Mouse (Mus musculus) CD4-positive, CD25-positive, alpha-beta regulatory T cell, adult 4 months (primary cell): ENCODE results near the gene Slc8b1. TPM values are rescaled to one million over a fixed set of nuclear protein-coding genes. Genes with fewer than 3 reads are reported as not detected.
A peak's percentile ranks its signal among the peaks of the same experiment; 100 is the strongest.

ENCODE experiments used
- ATAC-seq: one replicate; pipeline ENCODE4 v1.8.0; 2017
- polyA plus RNA-seq, 2 experiments: library from polyadenylated mRNA; unstranded; fragments of 100-300 nt; shearing (Covaris generic); gene quantifications; one replicate each; pipeline ENCODE4 v1.2.1; 2017

Slc8b1 gene
- polyA plus RNA-seq, 2 experiments from 2014 or later, result 6.4 to 11.7 TPM

GRCm38 (mm10) chr5:120568964-120569363 is 58.0 kb downstream of the Slc8b1 start:
- no peak for ATAC-seq

DNA sequence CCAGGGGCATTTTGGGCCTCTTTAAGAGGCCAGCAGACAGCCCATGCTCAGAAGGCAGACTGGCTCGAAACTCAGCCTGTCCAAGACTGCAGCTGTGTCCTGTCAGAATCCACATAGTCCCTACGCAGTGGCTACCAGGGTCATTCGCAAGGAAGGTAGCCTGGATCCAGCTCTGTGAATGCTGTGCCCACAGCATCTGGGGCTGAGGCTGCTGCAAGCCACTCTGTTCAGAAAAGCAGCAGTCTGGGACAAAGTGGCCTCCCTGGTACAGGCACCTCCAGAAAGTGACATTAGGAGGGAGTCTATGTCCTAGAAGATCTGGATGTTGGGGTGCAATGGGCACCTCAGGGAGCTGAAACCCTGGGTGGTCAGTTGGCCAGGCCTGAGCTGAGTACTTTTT is 58.8 kb downstream of the Slc8b1 start:
- ATAC-seq, result no peak

GRCm38 (mm10) chr5:120570289-120570897 is 59.4 kb downstream of the Slc8b1 start:
- no peak for ATAC-seq

DNA sequence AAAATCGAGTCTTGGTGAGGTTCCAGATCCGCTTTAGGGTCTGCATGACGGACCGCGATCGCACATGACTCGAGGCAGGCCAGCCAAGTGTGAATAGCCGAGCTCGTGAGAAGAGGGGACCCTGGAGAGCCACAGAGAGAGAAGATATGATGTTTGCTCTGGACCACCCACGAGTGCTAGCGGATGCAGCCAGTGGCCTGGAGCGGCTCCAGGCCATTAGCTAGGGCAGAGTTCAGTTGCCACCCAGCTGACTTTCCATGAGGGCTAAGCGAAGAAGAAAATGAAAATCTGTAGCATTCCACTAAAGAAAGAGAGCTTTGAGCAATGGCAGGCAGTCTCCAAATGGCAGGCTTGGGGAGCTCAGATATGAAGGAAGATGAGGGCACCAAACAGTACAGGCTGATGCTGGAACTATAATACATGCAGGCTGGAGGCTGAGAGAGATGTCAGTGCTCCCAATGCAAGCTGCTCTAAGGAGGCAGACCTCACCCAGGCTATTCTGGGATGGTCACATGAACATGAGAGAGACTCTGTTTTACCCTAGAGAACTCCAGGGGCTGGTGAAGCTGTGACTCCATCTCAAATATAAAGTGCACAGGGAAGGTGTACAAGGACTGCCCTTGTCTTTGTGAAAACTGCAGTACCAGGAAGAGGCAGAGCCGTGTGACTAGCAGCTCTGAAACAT is 60.2 kb downstream of the Slc8b1 start:
- ATAC-seq, result no peak

- no peak for ATAC-seq
Observed at GRCm38 (mm10) chr5:120574469-120575063, 63.6 kb downstream of the Slc8b1 start.

GRCm38 (mm10) chr5:120576781-120577301 is 65.9 kb downstream of the Slc8b1 start:
- peak; percentile 22 for ATAC-seq

GRCm38 (mm10) chr5:120577935-120578441 is 67.0 kb downstream of the Slc8b1 start:
- ATAC-seq, result peak; percentile 40

DNA sequence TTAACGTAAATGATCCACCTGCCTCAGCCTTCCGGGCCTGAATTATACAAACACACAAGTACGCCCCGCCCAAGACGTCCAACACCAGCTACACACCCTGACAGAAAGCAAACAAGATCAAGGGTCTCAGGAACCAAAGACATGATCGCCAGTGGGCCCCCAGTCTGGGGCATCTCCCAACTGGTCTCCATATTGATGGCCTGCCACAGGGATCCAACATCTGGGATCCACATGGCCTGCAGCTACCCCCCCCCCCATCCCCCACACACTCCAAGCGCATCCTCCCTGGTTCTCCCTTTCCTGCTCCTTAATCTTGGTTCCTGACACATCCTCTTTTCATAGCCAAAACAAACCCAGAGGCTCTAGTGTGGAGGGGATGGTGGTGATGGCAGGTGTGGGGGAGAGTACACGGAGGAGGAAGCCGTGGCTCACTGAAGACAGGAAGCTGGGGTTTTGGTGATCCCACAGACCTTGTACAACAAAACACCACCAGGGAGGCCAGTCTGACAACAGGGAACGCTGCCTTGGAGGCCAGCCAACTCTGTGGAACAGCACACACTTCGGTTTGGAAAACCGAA is 67.6 kb downstream of the Slc8b1 start:
- peak; percentile 78 for ATAC-seq

DNA sequence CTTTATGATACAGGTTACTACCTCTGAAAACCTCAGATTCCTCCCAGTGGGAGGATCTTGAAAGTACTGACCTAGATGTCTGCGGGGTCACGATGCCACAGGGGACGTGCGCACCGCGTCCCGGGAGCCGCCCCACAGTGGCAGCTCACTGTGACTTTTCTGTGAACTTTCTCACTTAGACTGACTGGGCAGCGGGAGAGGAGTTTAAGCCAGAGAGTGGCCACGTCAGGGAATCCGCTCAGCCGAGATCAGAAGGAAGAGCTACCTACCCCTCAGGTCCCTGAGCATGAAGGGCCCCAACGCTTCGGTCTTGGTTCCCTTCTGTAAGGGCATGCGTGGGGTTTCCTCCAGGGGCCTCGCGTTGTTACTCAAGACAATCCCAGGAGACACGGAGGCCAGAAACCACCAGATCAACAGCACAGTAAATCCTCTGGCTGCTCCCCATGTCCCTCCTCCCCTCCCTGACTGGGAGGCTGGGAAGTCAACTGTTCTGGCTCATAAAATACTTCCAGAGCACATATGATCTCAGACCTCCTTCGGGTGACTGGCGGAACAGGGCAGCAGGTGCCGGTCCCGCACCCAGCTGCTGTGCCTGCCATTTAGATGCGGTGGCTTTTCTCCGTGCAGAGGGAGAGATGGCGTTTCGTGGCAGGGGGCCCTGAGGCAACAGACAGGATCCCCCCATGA is 68.4 kb downstream of the Slc8b1 start:
- no peak for ATAC-seq

DNA sequence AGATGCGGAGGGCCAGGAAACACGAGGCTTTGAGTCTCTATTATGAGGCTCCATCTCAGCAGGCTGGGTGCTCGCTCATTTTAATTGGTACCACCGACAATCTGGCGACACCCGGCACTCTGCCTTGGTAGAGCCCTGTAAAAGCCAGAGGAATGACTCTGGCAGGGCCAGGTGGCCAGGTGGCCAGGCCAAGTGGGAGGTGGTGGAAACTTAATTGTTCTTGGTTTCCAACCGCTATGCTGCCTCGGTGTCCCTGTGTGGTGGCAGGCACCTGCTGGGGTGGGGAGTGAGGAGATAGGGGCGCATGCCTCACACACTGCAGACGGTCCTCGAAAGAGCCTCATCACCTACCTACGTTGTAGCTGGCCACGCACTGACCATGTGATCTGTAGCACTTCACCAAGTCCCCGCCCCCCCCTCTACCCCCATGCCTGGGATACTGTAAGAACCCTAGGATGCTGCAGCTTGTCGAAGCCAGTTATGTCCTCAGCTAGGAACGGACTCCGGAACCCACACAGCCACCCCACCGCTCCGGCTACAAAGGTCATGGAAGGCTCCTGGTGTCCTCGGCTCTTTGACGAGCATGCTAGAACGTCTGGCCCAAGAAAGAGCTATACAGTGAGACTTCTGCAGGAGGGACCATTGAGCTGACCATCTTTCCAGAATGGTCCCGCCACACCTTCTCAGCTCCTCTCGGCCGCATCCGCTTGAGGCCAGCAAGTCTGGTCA is 69.1 kb downstream of the Slc8b1 start:
- ATAC-seq, result no peak

- ATAC-seq, result no peak
Observed at GRCm38 (mm10) chr5:120582002-120582401, 71.0 kb downstream of the Slc8b1 start.

DNA sequence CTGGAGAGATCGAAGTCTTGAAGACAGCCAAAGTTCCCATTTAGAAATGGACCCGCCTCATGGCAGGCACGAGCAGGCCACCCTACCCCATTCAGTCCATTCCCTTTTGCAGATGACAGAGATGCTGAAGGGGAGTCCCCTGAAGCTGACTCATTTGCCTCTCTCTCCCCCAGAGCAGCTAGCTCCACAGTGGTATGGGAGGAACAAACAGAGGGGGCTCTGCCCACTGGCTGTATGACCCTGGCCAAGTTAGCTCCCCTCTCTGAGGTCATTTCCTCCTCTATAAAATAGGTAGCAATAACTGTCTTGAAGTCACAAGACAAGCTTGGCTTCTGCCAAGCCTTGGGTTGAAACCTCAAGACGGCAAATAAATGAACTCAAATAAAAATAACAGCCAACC is 72.5 kb downstream of the Slc8b1 start:
- ATAC-seq, result peak; percentile 43

Other genes starting within 250 kb of the Slc8b1 start
- not detected for gene Lhx5, start 79.5 kb upstream of the Slc8b1 start, polyA plus RNA-seq
- not detected for gene Sdsl, start 38.4 kb upstream of the Slc8b1 start, polyA plus RNA-seq
- not detected for gene Sds, start 34.6 kb upstream of the Slc8b1 start, polyA plus RNA-seq
- gene Plbd2, start 7.5 kb upstream of the Slc8b1 start, polyA plus RNA-seq, result 1 to 10 TPM; 4.5 to 5.1 TPM
- gene Tpcn1, start 77.5 kb downstream of the Slc8b1 start, polyA plus RNA-seq, result 10 to 100 TPM; 14.7 to 17.4 TPM
- gene Iqcd, start 77.8 kb downstream of the Slc8b1 start, polyA plus RNA-seq, result 1 to 10 TPM in 1 of 2 experiments, under 1 TPM in 1; 0.40 to 1.1 TPM
- gene Rita1, start 101.4 kb downstream of the Slc8b1 start, polyA plus RNA-seq, result 1 to 10 TPM; 2.2 to 6.3 TPM
- 10 to 100 TPM; 14.4 to 18.6 TPM for gene Ddx54, start 101.6 kb downstream of the Slc8b1 start, polyA plus RNA-seq
- not detected for gene Cfap73, start 123.1 kb downstream of the Slc8b1 start, polyA plus RNA-seq
- 10 to 100 TPM in 1 of 2 experiments, 1 to 10 TPM in 1; 7.2 to 15.4 TPM for gene Rasal1, start 137.6 kb downstream of the Slc8b1 start, polyA plus RNA-seq
- 10 to 100 TPM; 33.4 to 47.7 TPM for gene Dtx1, start 200.8 kb downstream of the Slc8b1 start, polyA plus RNA-seq
- 1 to 10 TPM; 1.6 to 3.6 TPM for gene Oas2, start 238.7 kb downstream of the Slc8b1 start, polyA plus RNA-seq